Mouse (Mus musculus): Measurements from ENCODE around the gene Rela. TPM values are rescaled to one million over a fixed set of nuclear protein-coding genes. Genes with fewer than 3 reads are reported as not detected.
"Not testable (repeated sequence)": the region's sequence is repeated elsewhere in the genome, so short reads cannot be mapped to it uniquely, and the experiment has no call there.

Rela gene
- polyA plus RNA-seq, 1 experiment from 2014 or later: 36.0 TPM

DNA sequence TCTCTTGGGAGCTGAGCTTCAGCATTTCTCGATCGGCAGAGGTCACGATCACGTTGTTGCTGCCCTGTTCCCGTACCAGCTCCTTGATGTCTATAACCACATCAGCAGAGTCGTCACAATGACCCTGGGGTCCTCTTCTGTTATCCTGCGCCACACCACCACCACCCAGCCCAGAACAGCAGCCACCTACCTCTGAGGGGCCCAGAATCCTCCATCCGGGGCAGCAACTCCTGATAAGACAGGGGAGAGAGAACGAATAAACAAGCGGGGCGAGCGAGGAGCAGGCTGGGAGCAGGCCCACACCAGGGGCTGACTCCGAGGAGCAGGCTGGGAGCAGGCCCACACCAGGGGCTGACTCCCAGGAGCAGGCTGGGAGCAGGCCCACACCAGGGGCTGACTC is 49.2 kb downstream of the Rela start:
- H3K36me3 ChIP-seq: peaks cover 72% of the 10 kb centered on the region
- H3K27ac ChIP-seq: no peak overlapping the region
- H3K9me3 ChIP-seq: no peaks in the 10 kb centered on the region
- H3K4me1 ChIP-seq (replicated peaks): peaks cover 35% of the 10 kb centered on the region
- 91% methylated on average over 13 of the region's 13 CpGs for WGBS
- H3K4me3 ChIP-seq: no peak overlapping the region
- DNase-seq (ENCODE audit: low spot score): no peak
- no peaks in the 10 kb centered on the region for H3K27me3 ChIP-seq (ENCODE audit: insufficient read depth, poor library complexity, severe bottlenecking)

- Histone ChIP-seq H3K36me3 (peaks cover 72% of the 10 kb centered on the region), H3K4me3 (peak overlapping the region; percentile 90), H3K4me1 (replicated peaks) (peaks cover 41% of the 10 kb centered on the region)
- DNase-seq (ENCODE audit: low spot score); H3K9me3 ChIP-seq; H3K27me3 ChIP-seq (ENCODE audit: insufficient read depth, poor library complexity, severe bottlenecking); H3K27ac ChIP-seq: not testable (repeated sequence)
- whole genome bisulfite sequencing: 95% methylated on average over 12 of the region's 12 CpGs
Observed at GRCm38 (mm10) chr19:5686954-5687353, 49.7 kb downstream of the Rela start.

GRCm38 (mm10) chr19:5687738-5688137 is 50.5 kb downstream of the Rela start:
- no peak for DNase-seq (ENCODE audit: low spot score)
- 21% methylated on average over 9 of the region's 9 CpGs for WGBS
- H3K4me1 ChIP-seq (replicated peaks): peaks cover 48% of the 10 kb centered on the region
- no peaks in the 10 kb centered on the region for H3K27me3 ChIP-seq (ENCODE audit: insufficient read depth, poor library complexity, severe bottlenecking)
- H3K36me3 ChIP-seq: peaks cover 72% of the 10 kb centered on the region
- no peaks in the 10 kb centered on the region for H3K9me3 ChIP-seq
- H3K4me3 ChIP-seq: peak overlapping the region; percentile 90
- H3K27ac ChIP-seq: peak overlapping the region; percentile 91

- Histone ChIP-seq H3K27ac (peak within 1 kb of the TSS; percentile 91), H3K4me1 (replicated peaks) (peaks cover 56% of the 10 kb centered on the region), H3K27me3 (ENCODE audit: insufficient read depth, poor library complexity, severe bottlenecking) (no peaks in the 10 kb centered on the region), H3K9me3 (no peaks in the 10 kb centered on the region), H3K4me3 (peak within 1 kb of the TSS; percentile 90), H3K36me3 (peaks cover 72% of the 10 kb centered on the region)
- peak; percentile 98 for DNase-seq (ENCODE audit: low spot score)
- under 1% methylated on average over 69 of the region's 69 CpGs for WGBS
Observed at GRCm38 (mm10) chr19:5688200-5689087, 51.2 kb downstream of the Rela start, which contains the start of the genes Map3k11 and Pcnx3. TSS of gene Map3k11 (plus strand) at chr19:5688742. TSS of gene Pcnx3 (minus strand) at chr19:5688908.

GRCm38 (mm10) chr19:5689088-5689428 is 51.8 kb downstream of the Rela start:
- WGBS: 1% methylated on average over 7 of the region's 7 CpGs
- Histone ChIP-seq H3K4me1 (replicated peaks) (peaks cover 61% of the 10 kb centered on the region), H3K36me3 (peaks cover 72% of the 10 kb centered on the region), H3K27me3 (ENCODE audit: insufficient read depth, poor library complexity, severe bottlenecking) (0 out of 2 replicates have a peak, but pooled peaks cover 2% of the 10 kb centered on the region), H3K4me3 (peak overlapping the region; percentile 90), H3K27ac (peak overlapping the region; percentile 91), H3K9me3 (no peaks in the 10 kb centered on the region)
- DNase-seq (ENCODE audit: low spot score): no peak

DNA sequence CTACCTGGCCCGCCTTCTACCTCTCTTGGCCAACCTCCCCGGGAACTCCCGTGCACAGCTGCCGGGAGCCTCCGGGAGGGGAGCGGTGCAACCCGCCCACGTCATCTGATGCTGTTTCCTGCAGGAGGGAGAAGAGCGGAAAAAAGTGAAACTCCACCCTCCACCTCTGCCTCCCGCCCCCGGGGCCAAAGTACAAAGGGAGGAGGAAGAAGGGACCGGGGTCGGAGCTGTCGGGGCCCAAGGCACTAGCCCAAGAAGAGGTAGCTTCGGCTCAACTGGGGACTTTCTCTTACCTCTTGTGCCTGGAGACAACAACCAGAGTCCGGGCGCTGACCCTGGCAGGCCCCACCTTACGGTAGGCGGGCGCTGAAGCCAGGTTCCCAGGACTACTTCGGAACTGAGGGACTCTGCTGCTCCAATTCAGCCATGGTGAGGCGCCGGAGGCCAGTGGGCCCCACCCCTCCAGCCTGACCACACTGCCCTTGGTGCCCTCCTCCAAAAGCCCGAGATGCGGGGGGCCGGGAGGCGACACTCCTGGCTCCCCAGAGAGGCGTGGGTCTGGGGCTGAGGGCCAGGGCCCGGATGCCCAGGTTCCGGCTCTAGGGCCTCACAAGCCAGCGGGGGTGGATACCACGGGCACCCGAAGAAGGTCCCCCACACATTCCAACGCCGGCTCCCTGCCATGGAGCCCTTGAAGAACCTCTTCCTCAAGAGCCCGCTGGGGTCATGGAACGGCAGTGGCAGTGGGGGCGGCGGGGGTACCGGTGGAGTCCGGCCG is 52.5 kb downstream of the Rela start:
- H3K9me3 ChIP-seq: no peaks in the 10 kb centered on the region
- WGBS: 12% methylated on average over 42 of the region's 42 CpGs
- peaks cover 72% of the 10 kb centered on the region for H3K36me3 ChIP-seq
- H3K27ac ChIP-seq: peak overlapping the region; percentile 91
- DNase-seq (ENCODE audit: low spot score): peak; percentile 78
- peaks cover 61% of the 10 kb centered on the region for H3K4me1 ChIP-seq (replicated peaks)
- peaks cover 9% of the 10 kb centered on the region for H3K27me3 ChIP-seq (ENCODE audit: insufficient read depth, poor library complexity, severe bottlenecking)
- H3K4me3 ChIP-seq: peak overlapping the region; percentile 90

DNA sequence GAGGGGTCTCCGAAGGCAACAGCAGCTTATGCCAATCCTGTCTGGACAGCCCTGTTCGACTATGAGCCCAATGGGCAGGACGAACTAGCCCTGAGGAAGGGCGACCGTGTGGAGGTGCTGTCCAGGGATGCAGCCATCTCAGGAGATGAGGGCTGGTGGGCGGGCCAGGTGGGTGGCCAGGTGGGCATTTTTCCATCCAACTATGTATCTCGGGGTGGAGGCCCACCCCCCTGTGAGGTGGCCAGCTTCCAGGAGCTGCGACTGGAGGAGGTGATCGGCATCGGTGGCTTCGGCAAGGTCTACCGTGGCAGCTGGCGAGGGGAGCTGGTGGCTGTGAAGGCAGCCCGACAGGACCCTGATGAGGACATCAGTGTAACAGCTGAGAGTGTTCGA is 53.1 kb downstream of the Rela start:
- H3K4me3 ChIP-seq: peak overlapping the region; percentile 90
- H3K27me3 ChIP-seq (ENCODE audit: insufficient read depth, poor library complexity, severe bottlenecking): peaks cover 15% of the 10 kb centered on the region
- peaks cover 72% of the 10 kb centered on the region for H3K36me3 ChIP-seq
- peaks cover 65% of the 10 kb centered on the region for H3K4me1 ChIP-seq (replicated peaks)
- 71% methylated on average over 15 of the region's 15 CpGs for WGBS
- no peak for DNase-seq (ENCODE audit: low spot score)
- H3K9me3 ChIP-seq: no peaks in the 10 kb centered on the region
- H3K27ac ChIP-seq: peak overlapping the region; percentile 91

DNA sequence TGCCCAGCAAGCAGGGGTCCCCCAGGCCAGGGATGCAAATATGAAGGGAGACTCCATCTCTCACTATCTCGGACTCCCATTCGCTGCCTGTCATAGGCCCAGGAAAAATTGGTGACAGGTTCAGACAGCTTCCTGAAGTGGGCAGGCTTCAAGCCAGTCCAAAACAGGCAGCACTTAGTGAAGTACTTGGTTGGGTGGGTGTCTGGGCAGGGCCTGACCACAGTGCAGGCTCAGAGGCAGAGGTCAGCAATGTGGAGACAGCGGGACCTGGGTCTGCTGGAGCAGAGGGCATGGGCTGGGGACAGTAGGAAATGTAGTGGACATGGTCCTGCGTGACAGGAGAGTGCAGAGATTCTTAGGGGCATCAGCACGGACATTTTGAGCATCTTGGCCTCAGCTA is 54.3 kb downstream of the Rela start:
- Histone ChIP-seq H3K4me1 (replicated peaks) (peaks cover 76% of the 10 kb centered on the region), H3K36me3 (peaks cover 72% of the 10 kb centered on the region)
- 87% methylated on average over 5 of the region's 5 CpGs for WGBS

DNA sequence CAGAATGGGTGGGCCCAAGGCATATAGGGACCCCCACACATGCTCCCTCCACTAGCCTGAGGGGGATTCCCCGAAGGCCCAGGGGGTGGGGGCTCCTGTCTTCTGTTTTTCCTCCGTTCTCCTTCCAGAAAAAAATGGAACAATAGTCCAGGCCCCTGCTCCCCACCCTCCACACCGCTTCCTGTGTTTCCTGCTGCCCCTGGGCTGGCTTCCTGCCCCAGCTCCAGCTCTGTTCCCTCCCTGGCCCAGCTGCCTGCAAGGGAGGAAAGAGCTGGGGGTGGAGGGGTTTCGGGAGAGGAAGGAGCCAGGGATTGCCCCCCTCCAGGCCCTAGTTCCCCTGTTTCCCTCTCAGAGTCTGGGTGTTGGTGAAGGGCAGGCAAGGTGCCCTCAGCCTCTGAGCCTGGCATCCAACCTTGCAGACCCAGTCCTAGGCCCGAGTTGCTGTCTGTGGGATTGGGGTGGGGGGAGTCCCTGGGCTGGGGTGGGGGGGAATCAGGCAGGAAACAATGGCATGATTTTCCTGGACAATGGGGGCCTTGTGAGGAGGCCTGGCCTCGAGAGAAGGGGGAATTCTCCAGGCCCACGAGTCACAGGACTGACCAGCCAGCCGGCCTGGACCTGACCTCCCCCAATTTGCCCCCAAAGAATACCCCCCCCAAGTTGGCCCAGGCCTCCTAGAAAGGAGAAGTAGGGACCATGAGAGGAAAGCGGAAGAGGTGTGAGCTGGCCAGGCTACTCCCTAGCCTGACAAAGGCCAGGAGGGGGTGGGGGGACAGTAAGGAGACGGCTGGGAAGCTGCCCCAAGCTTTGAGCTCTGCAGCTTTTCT is 55.0 kb downstream of the Rela start:
- Histone ChIP-seq H3K4me1 (replicated peaks) (peaks cover 72% of the 10 kb centered on the region), H3K27ac (peak overlapping the region; percentile 68), H3K9me3 (no peaks in the 10 kb centered on the region), H3K36me3 (peaks cover 73% of the 10 kb centered on the region), H3K4me3 (peak overlapping the region; percentile 90), H3K27me3 (ENCODE audit: insufficient read depth, poor library complexity, severe bottlenecking) (peaks cover 19% of the 10 kb centered on the region)
- DNase-seq (ENCODE audit: low spot score): no peak
- WGBS: 64% methylated on average over 10 of the region's 10 CpGs

More for the DNA sequence above, 54.3 kb downstream of the Rela start:
- peak overlapping the region; percentile 90 for H3K4me3 ChIP-seq
- no peaks in the 10 kb centered on the region for H3K9me3 ChIP-seq
- H3K27ac ChIP-seq: peak overlapping the region; percentile 68; the same call in 1 of the 2 replicates
- DNase-seq (ENCODE audit: low spot score): no peak
- peaks cover 19% of the 10 kb centered on the region for H3K27me3 ChIP-seq (ENCODE audit: insufficient read depth, poor library complexity, severe bottlenecking)

DNA sequence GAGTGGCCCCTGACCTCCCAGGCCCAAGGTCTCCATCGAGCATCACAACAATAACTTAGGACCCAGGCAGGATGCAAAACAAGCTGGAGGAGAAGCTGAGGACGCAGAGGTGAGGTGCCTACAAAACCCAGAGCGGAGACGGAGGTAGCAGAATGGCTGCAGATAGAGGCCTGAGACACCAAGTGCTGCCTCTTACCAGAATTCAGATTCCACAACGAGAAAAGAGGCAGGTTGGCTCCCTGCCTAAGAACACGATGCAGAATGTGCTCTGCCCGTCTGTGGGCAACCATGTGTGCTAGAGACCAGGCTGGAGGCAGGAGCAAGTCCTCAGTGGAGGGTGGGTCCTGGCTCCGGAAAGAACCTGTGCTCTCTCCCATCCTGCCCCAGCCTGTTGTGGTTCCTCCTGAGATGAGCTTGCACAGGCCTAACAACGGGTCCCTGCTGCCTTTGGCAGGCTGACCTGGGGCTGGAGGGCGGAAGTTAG is 55.7 kb downstream of the Rela start:
- no peak for DNase-seq (ENCODE audit: low spot score)
- Histone ChIP-seq H3K27ac (peak overlapping the region; percentile 68), H3K9me3 (no peaks in the 10 kb centered on the region), H3K4me3 (peak overlapping the region; percentile 90), H3K36me3 (peaks cover 78% of the 10 kb centered on the region), H3K4me1 (replicated peaks) (peaks cover 65% of the 10 kb centered on the region), H3K27me3 (ENCODE audit: insufficient read depth, poor library complexity, severe bottlenecking) (peaks cover 19% of the 10 kb centered on the region)
- WGBS: 80% methylated on average over 10 of the region's 10 CpGs

- WGBS: 96% methylated on average over 6 of the region's 6 CpGs
Observed at GRCm38 (mm10) chr19:5693801-5694200, 56.5 kb downstream of the Rela start.

DNA sequence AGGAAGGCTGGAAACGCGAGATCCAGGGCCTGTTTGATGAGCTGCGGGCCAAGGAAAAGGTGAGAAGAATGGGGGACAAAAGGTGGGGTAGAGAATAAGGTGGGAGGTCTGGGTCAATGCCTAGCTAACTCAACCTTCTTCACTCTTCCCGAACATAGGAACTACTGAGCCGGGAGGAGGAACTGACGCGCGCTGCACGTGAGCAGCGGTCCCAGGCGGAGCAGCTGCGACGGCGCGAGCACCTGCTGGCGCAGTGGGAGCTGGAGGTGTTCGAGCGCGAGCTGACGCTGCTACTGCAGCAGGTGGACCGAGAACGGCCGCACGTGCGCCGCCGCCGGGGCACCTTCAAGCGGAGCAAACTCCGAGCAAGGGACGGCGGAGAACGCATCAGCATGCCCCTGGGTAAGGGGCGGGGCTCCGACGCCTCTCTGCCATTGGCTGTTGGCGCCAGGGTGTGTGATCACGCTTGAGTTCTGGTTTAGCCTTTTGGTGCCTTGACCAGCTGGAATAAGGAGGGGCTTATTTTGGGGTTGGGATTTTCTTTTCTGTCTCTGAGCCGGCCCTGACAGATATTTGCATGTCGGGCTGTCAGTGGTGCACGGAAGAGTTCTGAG is 58.7 kb downstream of the Rela start:
- H3K27me3 ChIP-seq (ENCODE audit: insufficient read depth, poor library complexity, severe bottlenecking): peaks cover 19% of the 10 kb centered on the region
- 9% methylated on average over 41 of the region's 41 CpGs for WGBS

More at GRCm38 (mm10) chr19:5693801-5694200, 56.5 kb downstream of the Rela start:
- Histone ChIP-seq H3K4me1 (replicated peaks) (peaks cover 62% of the 10 kb centered on the region), H3K9me3 (no peaks in the 10 kb centered on the region), H3K36me3 (peaks cover 86% of the 10 kb centered on the region), H3K27me3 (ENCODE audit: insufficient read depth, poor library complexity, severe bottlenecking) (peaks cover 19% of the 10 kb centered on the region), H3K4me3 (no peak overlapping the region), H3K27ac (no peak overlapping the region)
- DNase-seq (ENCODE audit: low spot score): no peak

More for the DNA sequence above, 58.7 kb downstream of the Rela start:
- 0 out of 2 replicates have a peak overlapping the region, but pooled peaks have one; percentile 12 for H3K27ac ChIP-seq
- peak; percentile 65 for DNase-seq (ENCODE audit: low spot score)
- peak overlapping the region; percentile 48 for H3K4me3 ChIP-seq
- H3K36me3 ChIP-seq: peaks cover 100% of the 10 kb centered on the region
- peaks cover 46% of the 10 kb centered on the region for H3K4me1 ChIP-seq (replicated peaks)
- H3K9me3 ChIP-seq: no peaks in the 10 kb centered on the region

Measured in hindbrain, embryonic 10.5 days (tissue).